Mouse (Mus musculus) ovary, postnatal 36 days (tissue): Measurements from ENCODE around the gene Ctnna2.

Experiments used
- DNase-seq: peaks from one replicate; pipeline ENCODE4 v3.0.0; 2022; ENCODE audit warnings: low spot score, mixed read lengths

Gene Ctnna2

DNA sequence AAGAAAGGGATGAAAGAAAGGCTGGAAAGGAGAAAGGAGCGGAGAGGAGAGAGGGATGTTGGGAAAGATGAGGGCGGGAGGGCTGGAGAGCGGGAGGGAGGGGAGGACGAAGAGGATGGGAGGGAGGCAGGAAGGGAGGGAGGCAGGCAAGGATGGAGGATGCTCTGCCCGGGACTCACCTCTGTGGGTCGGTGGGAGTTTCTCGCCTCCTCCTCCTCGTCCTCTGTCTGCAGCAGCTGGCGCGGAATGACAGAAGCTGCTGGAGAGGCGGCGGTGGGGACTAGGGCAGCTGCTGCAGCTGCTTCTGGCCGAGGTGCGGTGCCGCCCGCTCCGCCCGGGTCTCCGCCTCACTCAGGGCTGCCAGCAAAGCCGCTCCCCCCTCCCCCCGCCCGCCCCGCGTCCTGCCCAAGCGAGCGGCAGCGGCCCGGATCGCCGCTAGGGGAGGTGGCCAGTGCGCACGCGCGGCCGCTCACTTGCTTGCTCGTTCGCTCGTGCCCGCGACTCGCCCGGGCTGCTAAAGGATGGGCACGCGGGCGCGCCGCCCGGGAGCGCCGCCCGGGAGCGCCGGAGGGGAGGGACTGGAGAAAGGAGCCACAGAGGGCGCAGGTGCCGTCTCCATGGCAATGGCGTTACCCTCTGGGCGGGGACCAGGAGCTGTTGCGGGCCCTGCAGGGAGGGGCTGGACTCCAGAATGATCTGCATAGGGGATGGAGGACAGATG is at the start of gene Ctnna2:
Gene Ctnna2, minus strand, starts transcription at position 459 of the 721 bp plus-strand sequence.
- DNase-seq: peak; percentile 86

DNA sequence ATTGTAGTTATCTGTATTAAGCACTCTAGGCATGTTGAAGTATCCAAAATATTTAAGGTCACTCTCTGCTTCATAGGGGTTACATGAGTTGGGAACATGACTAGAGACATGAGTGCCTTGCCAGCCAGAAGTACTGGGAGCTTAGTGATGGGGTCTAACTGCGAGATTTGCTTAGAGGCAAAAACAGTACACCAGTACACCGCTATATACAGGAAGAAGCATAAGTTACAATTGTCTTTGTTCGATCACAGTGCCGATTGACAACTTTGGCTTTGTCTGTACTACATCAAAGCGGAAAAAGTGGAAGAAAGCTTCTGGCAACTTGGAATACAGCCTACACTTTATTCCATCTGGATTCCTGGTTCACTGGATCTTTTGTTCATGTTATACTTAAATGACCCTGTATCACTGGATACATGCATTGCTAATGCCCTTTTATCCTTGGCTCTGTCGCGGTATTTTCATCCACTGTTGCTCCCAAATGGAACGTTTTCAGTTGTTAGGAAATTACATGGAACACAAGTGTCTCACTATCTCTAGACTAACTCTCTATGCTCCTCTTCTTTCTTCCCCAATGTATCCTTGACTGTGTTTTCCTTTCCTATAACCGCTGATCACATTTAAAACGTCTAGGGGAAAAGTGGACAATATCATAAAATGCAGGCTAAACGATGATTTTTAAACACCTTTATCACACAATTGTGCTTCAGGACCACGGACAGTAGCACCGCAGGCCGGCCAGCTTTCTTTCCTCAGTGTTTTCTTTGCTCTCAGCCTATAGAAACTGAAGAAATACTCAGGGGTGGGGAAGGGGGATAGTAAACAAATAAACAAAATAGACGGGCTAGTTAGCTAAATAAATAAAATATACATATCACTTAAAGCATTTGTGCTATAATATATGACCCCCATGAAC is 896 bp upstream of the Ctnna2 start:
- peak; percentile 22 for DNase-seq

DNA sequence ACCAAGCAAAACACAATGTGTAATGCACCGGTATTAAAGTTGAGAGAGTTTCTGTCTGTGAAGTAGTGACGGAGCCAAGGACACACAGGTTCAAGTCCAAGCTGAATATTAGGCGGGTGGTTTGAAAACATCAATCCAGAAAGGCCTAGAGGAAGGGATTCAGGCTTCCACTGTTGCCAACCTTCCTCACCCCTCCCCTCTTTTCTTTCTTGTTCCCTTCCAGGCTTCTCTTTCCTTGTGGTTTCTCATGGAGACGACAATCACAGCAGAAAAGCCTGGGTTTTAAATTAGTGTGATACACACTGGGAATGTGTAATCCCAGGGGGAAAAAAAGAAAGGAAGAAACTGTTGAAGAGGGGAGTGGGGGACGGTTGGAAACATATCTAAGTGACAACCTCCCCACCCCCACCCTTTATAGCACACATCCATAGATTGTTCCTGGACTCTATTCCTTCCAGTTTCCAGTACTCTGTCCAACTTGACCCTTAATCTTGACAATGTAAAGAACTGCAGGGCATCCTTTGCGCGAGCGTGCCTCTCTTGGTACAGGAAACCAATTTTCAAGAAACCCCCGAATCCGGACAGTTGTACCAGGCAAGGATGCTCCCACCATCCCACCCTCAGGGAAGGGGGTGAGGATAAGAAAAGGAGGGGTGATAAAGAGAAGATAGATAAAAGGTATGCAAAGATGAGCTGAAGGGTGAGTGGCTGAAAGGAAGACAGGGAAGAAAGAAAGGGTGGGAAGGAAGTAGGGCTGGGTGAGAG is 841 bp downstream of the Ctnna2 start:
- DNase-seq: no peak

DNA sequence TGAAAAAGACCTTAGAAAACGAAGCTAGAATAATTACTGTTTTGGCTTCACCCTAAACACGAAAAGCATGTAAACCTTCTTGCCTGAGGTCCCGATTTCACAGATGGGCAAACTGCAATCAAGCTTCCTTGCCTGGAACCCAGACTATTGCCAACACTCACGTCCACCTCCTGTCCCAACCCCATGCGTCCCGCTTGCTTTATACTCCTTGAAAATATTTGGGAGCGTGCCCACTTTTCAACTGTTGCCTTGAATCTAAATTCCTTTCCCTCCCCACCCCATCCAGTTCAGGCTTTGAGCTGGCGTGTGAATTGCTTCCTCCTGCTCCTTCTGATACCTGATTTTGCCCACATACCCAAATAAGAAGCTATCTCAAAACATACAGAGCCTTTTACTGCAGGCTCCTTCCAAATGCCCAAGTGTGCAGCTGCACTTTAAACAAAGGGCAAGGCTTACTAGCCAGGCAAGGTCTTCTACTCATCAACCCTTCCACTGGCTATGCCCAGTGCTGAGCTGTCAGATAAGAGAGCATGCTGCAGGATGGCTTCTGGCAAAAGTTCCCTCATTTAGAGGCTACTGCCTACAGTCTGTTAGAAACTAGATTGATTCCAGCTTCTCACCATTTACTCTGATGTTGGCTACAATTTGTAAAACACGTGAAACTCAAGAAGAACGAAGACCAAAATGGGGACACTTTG is 8.8 kb downstream of the Ctnna2 start:
- DNase-seq: no peak

DNA sequence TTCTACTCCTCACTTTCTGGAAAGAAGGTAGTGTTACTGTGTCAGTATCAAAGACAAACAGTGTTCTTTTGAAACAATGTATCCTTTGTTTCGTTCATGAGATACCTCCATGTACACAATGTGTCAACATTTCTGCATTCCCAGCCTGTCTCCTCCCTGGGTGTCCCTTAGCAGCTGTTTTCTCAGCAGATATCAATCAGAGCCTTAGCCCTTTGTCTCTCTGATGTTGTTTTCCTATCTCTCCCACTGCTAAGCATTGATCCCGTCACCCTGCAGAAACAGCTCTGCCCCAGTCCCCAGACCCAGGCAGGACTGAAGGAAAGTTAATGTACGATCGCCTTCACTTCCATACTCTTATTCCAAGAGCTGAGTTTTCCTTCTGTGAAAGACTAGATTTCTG is 9.7 kb downstream of the Ctnna2 start:
- no peak for DNase-seq

DNA sequence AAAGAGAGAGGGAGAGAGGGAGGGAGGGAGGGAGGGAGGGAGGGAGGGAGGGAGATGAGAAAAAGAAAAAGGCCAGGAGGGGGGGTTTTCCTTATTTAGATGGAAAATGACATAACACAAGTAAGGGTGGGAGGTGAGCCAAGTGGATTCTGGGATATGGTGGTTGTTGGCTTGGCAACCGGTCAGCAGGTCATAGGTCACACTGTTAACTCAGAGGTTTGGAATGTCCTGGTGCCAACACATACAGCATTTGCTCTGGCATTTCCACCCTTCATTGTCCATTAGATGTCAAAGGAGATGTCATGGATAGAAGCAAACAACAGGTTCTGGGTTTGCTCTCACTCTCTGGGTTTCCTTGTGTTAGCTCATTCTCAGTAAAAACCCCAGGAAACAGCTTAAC is 17.5 kb downstream of the Ctnna2 start:
- no peak for DNase-seq

DNA sequence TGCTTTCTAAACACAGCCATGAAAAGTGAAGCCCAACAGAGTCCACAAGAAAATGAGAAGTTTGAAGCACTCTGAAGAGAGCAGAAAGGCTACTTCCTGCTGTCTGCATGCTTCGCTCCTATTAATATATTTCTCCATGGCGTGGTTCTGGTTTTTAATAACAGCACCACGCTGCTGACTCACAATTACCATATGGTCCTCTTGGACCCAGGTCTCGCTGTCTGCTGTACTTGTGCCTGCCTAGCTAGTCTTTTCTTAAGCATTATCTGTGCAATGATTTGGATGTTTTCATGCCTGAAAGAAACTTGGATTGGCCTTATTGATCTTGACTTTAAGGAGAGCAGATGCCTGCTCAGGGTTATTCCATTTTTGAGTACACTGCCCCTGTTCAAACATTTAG is 28.2 kb downstream of the Ctnna2 start:
- no peak for DNase-seq

DNA sequence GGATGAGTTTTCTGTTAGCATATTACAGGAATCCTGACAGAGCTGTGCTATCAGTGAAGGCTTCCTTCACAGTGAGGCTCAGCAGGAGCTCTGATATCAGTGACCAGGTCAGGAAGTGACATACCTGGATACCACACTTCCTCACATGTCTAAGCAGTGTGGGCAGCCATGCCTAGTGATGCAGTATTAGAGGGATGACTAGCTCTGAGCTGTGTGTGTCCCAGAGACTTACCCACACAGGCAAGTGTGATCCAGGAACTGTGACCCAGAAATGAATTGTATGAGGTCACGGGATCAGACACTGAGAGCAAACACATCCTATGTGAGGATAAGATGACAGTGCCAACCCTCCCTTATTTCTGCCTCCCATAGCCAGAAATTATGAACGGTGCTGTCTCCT is 28.8 kb downstream of the Ctnna2 start:
- no peak for DNase-seq

DNA sequence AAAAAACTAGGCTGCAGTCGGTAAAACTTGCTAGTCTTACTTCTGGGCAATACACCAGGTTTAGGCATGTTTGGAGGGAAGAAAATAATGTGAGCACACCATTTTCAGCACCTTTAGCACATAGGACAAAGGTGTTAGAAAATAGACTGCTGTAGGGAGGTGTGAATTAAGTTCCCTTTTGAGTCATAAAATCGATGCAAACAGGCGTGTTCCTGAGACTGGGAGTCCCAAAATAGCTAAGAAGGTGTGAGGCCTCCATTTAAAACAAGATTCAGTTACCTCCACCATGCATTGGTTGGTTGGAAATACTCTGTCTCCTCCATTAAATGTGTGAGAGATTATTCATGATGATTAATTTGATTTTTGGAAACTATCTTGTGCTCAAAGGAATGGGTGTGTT is 50.1 kb downstream of the Ctnna2 start:
- DNase-seq: no peak

DNA sequence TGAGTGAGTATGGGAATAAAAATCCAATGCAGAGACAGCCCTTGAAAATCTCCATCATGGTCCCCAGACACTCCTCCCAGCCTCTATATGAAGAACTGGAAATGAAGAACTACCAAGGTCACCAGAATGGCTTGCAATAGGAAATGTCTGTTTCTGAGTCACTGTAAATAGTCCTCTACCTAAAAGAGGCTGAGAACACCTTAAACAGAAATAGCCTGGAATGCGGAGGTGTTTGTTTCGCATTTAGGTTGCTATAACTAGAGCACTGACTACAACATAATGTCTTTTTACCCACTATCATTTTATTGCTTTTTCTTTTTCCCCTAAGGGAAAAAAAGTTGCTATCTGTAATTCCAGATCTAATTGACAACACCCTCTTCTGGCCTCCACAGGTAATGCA is 106.3 kb downstream of the Ctnna2 start:
- no peak for DNase-seq

DNA sequence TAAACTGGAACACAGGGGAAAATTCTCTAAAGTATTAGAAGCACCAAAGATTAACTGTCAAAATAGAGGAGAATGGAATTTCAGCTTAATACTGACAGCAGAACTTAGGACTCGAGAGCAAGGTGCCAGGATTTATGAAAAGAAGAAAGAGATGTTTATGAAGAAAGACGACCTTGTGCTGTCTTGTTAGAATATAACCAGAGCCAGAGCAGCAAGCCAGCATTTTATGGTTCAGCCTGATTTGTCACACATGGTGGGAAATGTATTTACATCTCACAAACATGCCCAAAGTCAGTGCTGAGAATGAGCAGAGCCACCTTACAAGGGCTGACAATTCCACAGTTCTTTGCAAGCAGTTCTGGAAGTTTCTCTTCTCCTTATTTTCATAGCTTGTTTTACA is 110.2 kb downstream of the Ctnna2 start:
- DNase-seq: no peak

DNA sequence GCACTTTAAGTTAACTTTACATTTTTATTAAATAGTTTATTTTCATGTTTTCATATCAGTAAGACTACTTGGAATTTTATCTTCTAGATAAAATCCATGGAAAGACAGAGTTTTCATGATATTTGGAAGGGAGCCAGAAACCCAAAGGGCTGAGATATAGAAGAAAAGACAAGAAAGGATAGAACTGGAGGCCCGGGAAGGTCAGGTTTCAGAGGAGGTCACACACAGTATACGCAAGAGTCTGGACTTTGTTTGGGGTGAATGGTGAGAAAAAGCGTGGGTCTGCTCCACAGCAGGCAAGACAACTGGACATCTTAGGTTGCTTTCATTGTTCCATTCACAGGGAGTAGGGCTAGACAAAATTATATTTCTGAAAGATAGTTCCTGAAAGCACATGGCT is 111.4 kb downstream of the Ctnna2 start:
- DNase-seq: peak; percentile 3

DNA sequence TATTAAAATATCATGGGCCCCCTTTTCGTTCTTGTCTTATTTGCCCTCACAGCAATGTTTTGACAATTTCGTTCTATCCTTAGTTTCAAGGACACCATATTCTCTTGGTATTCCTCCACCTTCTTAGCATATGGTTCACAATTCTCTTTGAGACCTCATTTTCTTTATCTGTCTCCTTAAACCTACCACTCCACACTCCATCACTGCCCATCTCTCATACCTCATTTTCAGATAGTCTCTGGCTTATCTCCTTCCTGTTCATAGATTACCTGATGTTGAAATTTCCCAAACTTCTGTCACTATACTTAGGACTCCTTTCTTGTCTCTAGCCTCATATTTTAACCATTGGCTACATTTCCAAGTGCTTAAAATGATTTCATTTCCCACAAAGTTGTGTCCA is 116.1 kb downstream of the Ctnna2 start:
- DNase-seq: no peak

DNA sequence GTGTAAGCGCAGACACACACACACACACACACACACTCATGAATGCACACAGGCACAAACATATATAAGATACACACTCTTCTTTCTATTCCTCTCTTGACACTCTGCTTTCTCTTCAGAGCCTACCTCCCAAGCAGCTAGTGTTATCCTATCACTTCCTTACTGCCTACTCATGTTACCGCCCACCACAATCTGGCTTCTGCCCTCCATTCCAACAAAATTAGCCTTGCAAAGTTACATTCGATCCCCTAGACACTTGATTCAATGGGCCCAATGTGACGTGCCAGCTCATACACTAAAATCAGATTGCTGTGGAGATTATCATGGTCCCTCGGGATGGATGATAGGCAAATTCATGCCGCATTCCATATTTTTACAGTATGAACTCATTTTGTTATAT is 116.7 kb downstream of the Ctnna2 start:
- DNase-seq: no peak

DNA sequence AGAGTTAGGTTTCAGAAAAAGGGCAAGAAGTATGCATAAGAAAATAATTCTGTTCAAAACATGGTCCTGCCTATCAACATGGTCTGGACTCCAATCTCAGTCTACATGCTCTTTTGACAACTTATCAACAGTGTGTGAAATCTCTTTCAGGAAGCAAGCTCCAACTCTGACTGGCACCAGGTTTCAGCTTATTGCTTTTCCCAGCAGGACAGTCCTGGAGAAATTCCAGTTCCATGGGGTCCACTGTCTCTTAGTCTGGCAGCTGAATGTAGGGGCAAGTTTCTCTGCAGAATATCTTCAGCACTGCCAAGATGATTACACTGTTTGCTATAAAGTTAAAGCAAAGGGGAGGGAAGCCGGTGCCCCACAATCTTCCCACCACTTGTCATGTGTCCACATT is 130.1 kb downstream of the Ctnna2 start:
- DNase-seq: no peak

DNA sequence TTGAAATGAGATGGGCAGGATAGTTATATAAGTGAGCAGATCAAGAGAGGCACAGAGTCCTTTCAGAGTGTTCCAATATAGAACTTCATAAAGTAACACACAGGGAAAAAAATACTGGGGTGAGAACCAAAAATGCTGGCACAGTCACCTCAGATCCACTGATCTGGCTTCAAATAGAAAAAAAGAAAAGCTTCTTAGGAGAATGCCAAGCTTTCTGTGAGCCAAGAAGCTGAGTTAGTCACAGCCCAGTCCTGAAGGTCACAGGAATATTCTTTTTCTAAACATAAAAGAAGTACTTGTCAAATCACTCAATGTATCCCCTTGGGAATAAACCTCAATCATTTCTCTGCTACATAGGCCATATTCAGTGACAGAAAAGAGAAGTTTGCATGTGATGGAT is 130.7 kb downstream of the Ctnna2 start:
- DNase-seq: no peak

DNA sequence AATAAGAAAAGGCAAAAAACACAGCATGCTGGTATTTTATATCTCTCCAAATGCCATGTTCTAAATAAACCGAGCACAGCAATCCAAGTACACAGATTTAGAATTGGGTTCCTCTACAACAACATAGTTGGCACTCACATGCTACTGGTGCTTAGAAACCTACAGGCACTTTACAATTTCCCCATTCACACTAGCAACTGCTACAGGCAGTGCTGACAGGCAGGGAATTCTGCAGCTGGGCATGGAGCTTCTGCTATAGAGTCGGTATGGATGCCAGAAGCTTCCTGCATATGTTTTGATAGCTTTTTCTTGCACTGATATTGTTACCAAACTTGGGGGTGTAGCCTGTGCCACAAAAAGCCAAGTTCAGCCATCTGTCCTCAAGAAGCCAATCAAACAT is 131.8 kb downstream of the Ctnna2 start:
- DNase-seq: no peak

DNA sequence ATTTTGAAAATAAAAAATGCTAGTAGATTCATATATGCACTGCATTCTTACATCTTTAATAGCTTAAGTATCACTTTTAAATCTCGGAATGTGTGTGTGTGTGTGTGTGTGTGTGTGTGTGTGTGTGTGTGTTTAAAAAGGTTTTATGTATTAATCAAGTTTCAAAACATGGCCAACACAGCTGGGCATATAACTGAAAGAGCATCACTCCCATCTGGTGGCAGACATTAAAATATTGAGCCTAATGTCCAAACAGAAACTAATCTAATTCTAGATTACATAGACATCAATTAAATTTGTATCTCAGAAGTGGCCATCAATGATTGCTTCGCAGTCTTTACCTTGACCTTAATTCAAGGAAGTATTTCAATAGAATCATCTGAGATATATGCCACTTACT is 140.4 kb downstream of the Ctnna2 start:
- no peak for DNase-seq

DNA sequence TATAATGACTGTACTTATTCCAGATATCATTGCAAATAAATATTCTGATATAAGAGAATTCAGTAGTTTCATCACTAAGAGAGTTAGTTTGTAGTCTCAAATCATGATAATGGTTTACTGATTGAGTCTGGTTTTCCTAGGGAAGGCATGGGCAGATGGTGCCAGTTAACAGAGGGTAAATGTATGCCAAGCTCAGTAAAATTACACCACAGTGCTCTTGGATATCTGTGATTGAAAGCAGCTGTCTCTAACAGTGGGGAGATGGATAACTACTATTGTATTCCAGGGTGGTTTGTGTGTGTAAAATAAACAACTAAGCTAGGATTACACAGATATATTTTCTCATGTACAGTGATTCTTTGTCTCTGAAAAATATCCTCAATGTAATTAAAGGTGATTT is 140.8 kb downstream of the Ctnna2 start:
- DNase-seq: no peak

DNA sequence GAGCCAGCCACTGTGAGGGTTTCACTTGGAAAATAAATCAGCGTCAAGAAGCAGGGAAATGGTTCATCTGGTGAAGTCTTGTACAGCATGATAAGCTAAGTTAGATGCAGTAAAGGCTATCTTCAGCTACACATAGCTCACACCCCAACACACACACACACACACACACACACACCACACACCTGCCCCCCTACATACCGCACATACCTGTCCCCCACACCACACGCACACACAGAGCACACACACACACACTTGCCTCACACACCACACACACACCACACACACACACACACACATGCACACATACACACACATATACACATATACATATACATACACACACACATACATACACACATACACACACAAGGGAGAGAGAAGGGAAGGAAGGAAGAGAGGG is 142.0 kb downstream of the Ctnna2 start:
- no peak for DNase-seq

DNA sequence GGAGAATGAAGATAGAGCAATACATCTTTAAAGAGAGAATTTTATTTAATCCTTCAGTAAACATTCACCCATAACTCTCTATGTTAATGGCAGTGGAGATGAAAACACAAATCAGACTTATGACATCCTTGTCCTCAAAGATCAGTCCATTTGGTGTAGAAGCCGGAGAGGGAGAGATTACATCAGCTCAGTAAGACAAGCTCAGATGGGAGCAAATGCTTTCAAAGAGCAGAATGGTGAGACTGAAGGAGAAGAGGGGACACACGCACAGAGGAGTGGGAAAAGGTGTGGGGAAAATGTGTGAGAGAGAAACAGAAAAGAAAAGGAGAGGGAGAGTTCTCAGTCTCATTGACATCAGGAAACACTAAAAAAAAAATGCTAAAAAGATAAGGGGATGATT is 144.8 kb downstream of the Ctnna2 start:
- no peak for DNase-seq

DNA sequence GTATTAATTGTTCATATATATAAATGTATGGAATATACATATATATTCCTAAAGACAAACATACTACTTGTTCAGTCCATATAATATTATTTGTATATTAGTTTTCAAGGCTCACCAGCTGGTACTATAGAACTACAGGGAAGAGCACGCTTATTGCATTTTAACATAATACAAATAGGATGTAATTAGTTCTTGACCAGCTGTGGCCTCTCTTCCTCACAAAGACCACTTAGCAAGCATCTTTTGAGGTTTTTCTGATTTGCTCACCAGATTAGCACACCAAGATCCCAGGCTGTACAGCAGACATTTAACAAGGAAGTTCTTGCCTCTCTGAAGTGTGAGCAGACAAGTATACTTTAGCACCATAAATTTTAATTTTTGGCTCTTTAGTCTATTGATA is 152.0 kb downstream of the Ctnna2 start:
- DNase-seq: no peak
